Mouse (Mus musculus): ENCODE measurements around the gene Cmss1.

The Cmss1 gene

GRCm38 (mm10) chr16:57558258-57558657 lies 48.4 kb downstream of the Cmss1 start:
- ATAC-seq (ENCODE audit: low TSS enrichment): no peak

- 0 out of 2 replicates have a peak, but pooled peaks have one; percentile 38 for ATAC-seq (ENCODE audit: low TSS enrichment)
Observed at GRCm38 (mm10) chr16:57556244-57556643, 50.4 kb downstream of the Cmss1 start.

GRCm38 (mm10) chr16:57555667-57556066 lies 51.0 kb downstream of the Cmss1 start:
- no peak for ATAC-seq (ENCODE audit: low TSS enrichment)

- no peak for ATAC-seq (ENCODE audit: low TSS enrichment)
Observed at GRCm38 (mm10) chr16:57554886-57555400, 51.7 kb downstream of the Cmss1 start.

GRCm38 (mm10) chr16:57553235-57553634 lies 53.4 kb downstream of the Cmss1 start:
- no peak for ATAC-seq (ENCODE audit: low TSS enrichment)

- no peak for ATAC-seq (ENCODE audit: low TSS enrichment)
Observed at GRCm38 (mm10) chr16:57552709-57553108, 54.0 kb downstream of the Cmss1 start.

- no peak for ATAC-seq (ENCODE audit: low TSS enrichment)
Observed at GRCm38 (mm10) chr16:57551617-57552016, 55.0 kb downstream of the Cmss1 start.

GRCm38 (mm10) chr16:57550817-57551216 lies 55.8 kb downstream of the Cmss1 start:
- no peak for ATAC-seq (ENCODE audit: low TSS enrichment)

GRCm38 (mm10) chr16:57550088-57550487 lies 56.6 kb downstream of the Cmss1 start:
- no peak for ATAC-seq (ENCODE audit: low TSS enrichment)

- ATAC-seq (ENCODE audit: low TSS enrichment): peak; percentile 92
Observed at GRCm38 (mm10) chr16:57549061-57550037, 57.3 kb downstream of the Cmss1 start.

GRCm38 (mm10) chr16:57548608-57549007 lies 58.1 kb downstream of the Cmss1 start:
- ATAC-seq (ENCODE audit: low TSS enrichment): no peak

GRCm38 (mm10) chr16:57546355-57546754 lies 60.3 kb downstream of the Cmss1 start:
- ATAC-seq (ENCODE audit: low TSS enrichment): no peak

GRCm38 (mm10) chr16:57544441-57544840 lies 62.2 kb downstream of the Cmss1 start:
- ATAC-seq (ENCODE audit: low TSS enrichment): no peak

GRCm38 (mm10) chr16:57543243-57543642 lies 63.4 kb downstream of the Cmss1 start:
- ATAC-seq (ENCODE audit: low TSS enrichment): no peak

- peak; percentile 34; the same call in 1 of the 2 replicates for ATAC-seq (ENCODE audit: low TSS enrichment)
Observed at GRCm38 (mm10) chr16:57536511-57536910, 70.2 kb downstream of the Cmss1 start.

- ATAC-seq (ENCODE audit: low TSS enrichment): no peak
Observed at GRCm38 (mm10) chr16:57534811-57535210, 71.9 kb downstream of the Cmss1 start.

GRCm38 (mm10) chr16:57534365-57534764 lies 72.3 kb downstream of the Cmss1 start:
- no peak for ATAC-seq (ENCODE audit: low TSS enrichment)

- no peak for ATAC-seq (ENCODE audit: low TSS enrichment)
Observed at GRCm38 (mm10) chr16:57532081-57532493, 74.6 kb downstream of the Cmss1 start.

GRCm38 (mm10) chr16:57530547-57530946 lies 76.1 kb downstream of the Cmss1 start:
- no peak for ATAC-seq (ENCODE audit: low TSS enrichment)

GRCm38 (mm10) chr16:57528457-57528856 lies 78.2 kb downstream of the Cmss1 start:
- ATAC-seq (ENCODE audit: low TSS enrichment): peak; percentile 38; the same call in 1 of the 2 replicates

GRCm38 (mm10) chr16:57526893-57527292 lies 79.8 kb downstream of the Cmss1 start:
- no peak for ATAC-seq (ENCODE audit: low TSS enrichment)

- ATAC-seq (ENCODE audit: low TSS enrichment): no peak
Observed at GRCm38 (mm10) chr16:57525476-57525875, 81.2 kb downstream of the Cmss1 start.

- no peak for ATAC-seq (ENCODE audit: low TSS enrichment)
Observed at GRCm38 (mm10) chr16:57525046-57525445, 81.6 kb downstream of the Cmss1 start.

Data from frontal cortex, adult (tissue).